Mouse (Mus musculus) megakaryocyte-erythroid progenitor cell, adult 5-6 weeks (primary cell): Measurements from ENCODE around the gene Gm20716. TPM values are rescaled to one million over a fixed set of nuclear protein-coding genes. Genes with fewer than 3 reads are reported as not detected.

Experiments
- total RNA-seq, 2 experiments: library from RNA; stranded (forward) in 1 of 2; stranded (reverse) in 1 of 2; fragments of 200-1000, 215-1000 nt in 1 of 2; fragments of >200 nt in 1 of 2; fragmentation: Nextera tagmentation in 1 of 2; gene quantifications; 2 replicates each; pipeline ENCODE4 v1.2.3; 2014 to 2017

Gm20716 gene
- total RNA-seq, 2 experiments from 2014 or later: 35.4 to 43.2 TPM

Other genes with a start within 250 kb of the Gm20716 start
- not detected in 2 replicates for gene Ripor3, start 219.7 kb downstream of the Gm20716 start, total RNA-seq (2014; fragmentation: Nextera tagmentation)
- 0.42 TPM in 1 of 2 replicates, not detected in the other for gene Ripor3, start 219.7 kb downstream of the Gm20716 start, total RNA-seq (2017)
- 0.48 and 1.1 TPM in 2 replicates for gene Pard6b, start 149.4 kb downstream of the Gm20716 start, total RNA-seq (2014; fragmentation: Nextera tagmentation)
- gene Pard6b, start 149.4 kb downstream of the Gm20716 start, total RNA-seq (2017): 1.6 and 3.8 TPM in 2 replicates
- 48.1 and 55.1 TPM in 2 replicates for gene Adnp, start 23.3 kb downstream of the Gm20716 start, total RNA-seq (2014; fragmentation: Nextera tagmentation)
- gene Adnp, start 23.3 kb downstream of the Gm20716 start, total RNA-seq (2017): 1.1 TPM in 1 of 2 replicates, not detected in the other
- 69.5 and 95.9 TPM in 2 replicates for gene Dpm1, start 227 bp upstream of the Gm20716 start, total RNA-seq (2014; fragmentation: Nextera tagmentation)
- gene Dpm1, start 227 bp upstream of the Gm20716 start, total RNA-seq (2017): 30.5 and 40.1 TPM in 2 replicates
- gene Mocs3, start 258 bp upstream of the Gm20716 start, total RNA-seq (2014; fragmentation: Nextera tagmentation): 4.2 and 5.6 TPM in 2 replicates
- 1.9 and 3.8 TPM in 2 replicates for gene Mocs3, start 258 bp upstream of the Gm20716 start, total RNA-seq (2017)
- not detected in 2 replicates for gene Kcng1, start 51.4 kb upstream of the Gm20716 start, total RNA-seq (2014; fragmentation: Nextera tagmentation)
- 0.05 TPM in 1 of 2 replicates, not detected in the other for gene Kcng1, start 51.4 kb upstream of the Gm20716 start, total RNA-seq (2017)